In the genomic region with DNA sequence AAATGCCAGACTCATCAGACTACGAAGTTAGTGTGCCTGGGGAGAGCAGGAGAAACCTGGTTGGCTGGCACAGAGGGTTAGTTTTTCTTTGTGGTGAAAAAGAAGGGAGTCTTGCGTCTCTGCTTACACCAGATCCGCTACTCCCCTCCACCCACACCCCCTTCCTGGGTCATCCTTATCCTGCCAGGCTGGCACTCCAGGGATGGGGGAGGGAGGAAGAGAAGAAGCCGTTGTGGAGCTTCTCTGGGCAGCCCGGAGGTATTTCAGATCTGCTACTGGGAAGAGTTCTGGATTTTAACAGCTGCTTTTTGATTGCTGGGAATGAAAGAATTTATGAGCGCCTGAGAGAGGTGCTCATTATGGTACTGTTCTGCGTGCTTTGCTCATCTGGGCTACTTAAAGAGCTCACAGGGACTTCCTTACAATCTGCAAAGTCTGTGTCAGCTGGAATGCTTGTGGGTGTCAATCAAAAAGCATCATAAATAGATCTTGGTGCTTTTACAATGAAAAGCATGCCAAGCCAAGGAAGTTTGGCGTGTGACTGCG, we compare ENCODE assay signal across 8 mouse cellular contexts. TPM values are rescaled to one million over a fixed set of nuclear protein-coding genes. Genes with fewer than 3 reads are reported as not detected.
DNase-seq lines count a peak whose midpoint lies in the region; ATAC-seq and TF ChIP-seq lines count a peak whose summit lies in the region.

No protein-coding gene starts in this region.

- WGBS in embryonic facial prominence, embryonic 12.5 days: 8% methylated on average over 9 of the region's 9 CpGs
- 7% methylated on average over 9 of the region's 9 CpGs for WGBS in hindbrain, embryonic 16.5 days
- WGBS in lung, embryonic 15.5 days: 7% methylated on average over 9 of the region's 9 CpGs
- 14% methylated on average over 9 of the region's 9 CpGs for WGBS in stomach, embryonic 16.5 days

- H3K79me2 ChIP-seq in C2C12 (ENCODE audit: control insufficient read depth, insufficient read depth): peaks cover 68% of the 10 kb centered on the region

- peak overlapping the region; percentile 72 for H3K4me3 ChIP-seq in C2C12 (ENCODE audit: insufficient read depth, poor library complexity, severe bottlenecking)
- peak overlapping the region; percentile 84 for H3K4me3 ChIP-seq in embryonic facial prominence, embryonic 12.5 days
- H3K4me3 ChIP-seq in hindbrain, embryonic 16.5 days (ENCODE audit: low read length): peak overlapping the region; percentile 89
- H3K4me3 ChIP-seq in lung, embryonic 15.5 days: peak overlapping the region; percentile 85
- H3K4me3 ChIP-seq in stomach, embryonic 16.5 days (replicated peaks; ENCODE audit: low read length): peak overlapping the region; percentile 95

- peaks cover 10% of the 10 kb centered on the region for H3K36me3 ChIP-seq in C2C12 (ENCODE audit: control insufficient read depth, insufficient read depth)
- no peaks in the 10 kb centered on the region for H3K36me3 ChIP-seq in embryonic facial prominence, embryonic 12.5 days
- no peaks in the 10 kb centered on the region for H3K36me3 ChIP-seq in hindbrain, embryonic 16.5 days (ENCODE audit: control insufficient read depth, insufficient read depth, low read length)
- no peaks in the 10 kb centered on the region for H3K36me3 ChIP-seq in lung, embryonic 15.5 days
- H3K36me3 ChIP-seq in stomach, embryonic 16.5 days (ENCODE audit: control insufficient read depth, insufficient read depth, low read length): no peaks in the 10 kb centered on the region

- DNase-seq in gastrocnemius, postnatal 10 days: peak; percentile 9
- DNase-seq in gastrocnemius, postnatal 4 days (ENCODE audit: low spot score in 2 of 2): no peak
- DNase-seq in thymus, postnatal 10 days (ENCODE audit: low spot score in 2 of 2): no peak

- no peaks in the 10 kb centered on the region for H3K9me3 ChIP-seq in embryonic facial prominence, embryonic 12.5 days
- H3K9me3 ChIP-seq in hindbrain, embryonic 16.5 days (ENCODE audit: control insufficient read depth, low read length): no peaks in the 10 kb centered on the region
- H3K9me3 ChIP-seq in lung, embryonic 15.5 days: no peaks in the 10 kb centered on the region
- no peaks in the 10 kb centered on the region for H3K9me3 ChIP-seq in stomach, embryonic 16.5 days (replicated peaks; ENCODE audit: control insufficient read depth, low read length)

- peak overlapping the region; percentile 97 for H3K27ac ChIP-seq in embryonic facial prominence, embryonic 12.5 days
- H3K27ac ChIP-seq in hindbrain, embryonic 16.5 days (ENCODE audit: low read depth, low read length): no peak overlapping the region
- H3K27ac ChIP-seq in lung, embryonic 15.5 days: peak overlapping the region; percentile 97
- peak overlapping the region; percentile 95 for H3K27ac ChIP-seq in stomach, embryonic 16.5 days (ENCODE audit: low read length)

- H3ac ChIP-seq in C2C12 (ENCODE audit: control insufficient read depth, insufficient read length, low read depth): peak overlapping the region; percentile 74

- H3K79me3 ChIP-seq in C2C12 (ENCODE audit: low read depth): peaks cover 57% of the 10 kb centered on the region

- peak overlapping the region; percentile 88 for H3K9ac ChIP-seq in embryonic facial prominence, embryonic 12.5 days
- H3K9ac ChIP-seq in hindbrain, embryonic 16.5 days (ENCODE audit: low read depth, low read length): peak overlapping the region; percentile 82
- H3K9ac ChIP-seq in lung, embryonic 15.5 days: peak overlapping the region; percentile 93
- peak overlapping the region; percentile 95 for H3K9ac ChIP-seq in stomach, embryonic 16.5 days (ENCODE audit: low read length)

- H3K4me2 ChIP-seq in embryonic facial prominence, embryonic 12.5 days (replicated peaks): peak overlapping the region; percentile 86
- H3K4me2 ChIP-seq in hindbrain, embryonic 16.5 days (ENCODE audit: low read length): peak overlapping the region; percentile 92
- peak overlapping the region; percentile 89 for H3K4me2 ChIP-seq in lung, embryonic 15.5 days
- peak overlapping the region; percentile 80 for H3K4me2 ChIP-seq in stomach, embryonic 16.5 days (ENCODE audit: low read depth, low read length)

- no peak for TF ChIP-seq CTCF in C2C12 (IDR thresholded peaks at IDR 0.05; ENCODE audit: control insufficient read depth, insufficient read depth, insufficient read length)

- peaks cover 60% of the 10 kb centered on the region for H3K4me1 ChIP-seq in embryonic facial prominence, embryonic 12.5 days
- H3K4me1 ChIP-seq in hindbrain, embryonic 16.5 days (ENCODE audit: control insufficient read depth, insufficient read depth, low read depth, low read length): peaks cover 9% of the 10 kb centered on the region
- H3K4me1 ChIP-seq in lung, embryonic 15.5 days: peaks cover 74% of the 10 kb centered on the region
- H3K4me1 ChIP-seq in stomach, embryonic 16.5 days (ENCODE audit: control insufficient read depth, insufficient read depth, low read length): peaks cover 36% of the 10 kb centered on the region

- ATAC-seq in embryonic facial prominence, embryonic 12.5 days (ENCODE audit: insufficient number of reproducible peaks, insufficient read depth, low FRiP score, low TSS enrichment): no peak
- ATAC-seq in hindbrain, embryonic 16.5 days: no peak
- ATAC-seq in lung, embryonic 15.5 days (ENCODE audit: borderline replicate concordance, extremely low read depth, low FRiP score, low TSS enrichment): no peak
- ATAC-seq in stomach, embryonic 16.5 days (ENCODE audit: insufficient read depth, low FRiP score): no peak

- H3K27me3 ChIP-seq in C2C12 (ENCODE audit: control insufficient read depth, insufficient read depth, insufficient read length): no peaks in the 10 kb centered on the region
- H3K27me3 ChIP-seq in embryonic facial prominence, embryonic 12.5 days: no peaks in the 10 kb centered on the region
- no peaks in the 10 kb centered on the region; the same call in 1 of the 2 replicates for H3K27me3 ChIP-seq in hindbrain, embryonic 16.5 days (replicated peaks; ENCODE audit: control insufficient read depth, insufficient read depth, low read length)
- H3K27me3 ChIP-seq in lung, embryonic 15.5 days: no peaks in the 10 kb centered on the region
- H3K27me3 ChIP-seq in stomach, embryonic 16.5 days (ENCODE audit: control insufficient read depth, insufficient read depth, low read length): no peaks in the 10 kb centered on the region

TF ChIP-seq in C2C12, 6 proteins besides CTCF, POLR2A, EP300 and RAD21:
- TF ChIP-seq MAX (IDR thresholded peaks at IDR 0.05): no peak
- no peak for TF ChIP-seq MYOG (IDR thresholded peaks at IDR 0.05; ENCODE audit: control insufficient read depth, extremely low read depth, insufficient read length)
- TF ChIP-seq CEBPB (IDR thresholded peaks at IDR 0.05; ENCODE audit: low read depth): no peak
- TF ChIP-seq MYOD1 (IDR thresholded peaks at IDR 0.05; ENCODE audit: control insufficient read depth, insufficient read length, low read depth): peak; percentile 47

RNA-seq across cellular contexts. Expression of a gene that starts 1.7 kb away (rescaled TPM):
- total RNA-seq in gastrocnemius, postnatal 10 days (2021): 10 to 100 TPM; 13.6 to 21.0 TPM
- 10 to 100 TPM; 19.0 to 20.9 TPM for total RNA-seq in gastrocnemius, postnatal 4 days (2021)
- polyA plus RNA-seq in C2C12 (2012; fragmentation: generic; extraction: Trizol): 24.9 TPM
- polyA plus RNA-seq in embryonic facial prominence, embryonic 12.5 days (2016; fragmentation: Nextera tagmentation; extraction: Ambion mirVana): 36.5 and 37.5 TPM in 2 replicates
- polyA plus RNA-seq in hindbrain, embryonic 16.5 days (2015; fragmentation: Nextera tagmentation; extraction: Ambion mirVana): 7.2 and 7.4 TPM in 2 replicates
- polyA plus RNA-seq in lung, embryonic 15.5 days (2015; fragmentation: Nextera tagmentation; extraction: Ambion mirVana): 30.0 and 33.9 TPM in 2 replicates
- 30.0 and 33.0 TPM in 2 replicates for polyA plus RNA-seq in stomach, embryonic 16.5 days (2015; fragmentation: Nextera tagmentation; extraction: Ambion mirVana)
